In the genomic region with DNA sequence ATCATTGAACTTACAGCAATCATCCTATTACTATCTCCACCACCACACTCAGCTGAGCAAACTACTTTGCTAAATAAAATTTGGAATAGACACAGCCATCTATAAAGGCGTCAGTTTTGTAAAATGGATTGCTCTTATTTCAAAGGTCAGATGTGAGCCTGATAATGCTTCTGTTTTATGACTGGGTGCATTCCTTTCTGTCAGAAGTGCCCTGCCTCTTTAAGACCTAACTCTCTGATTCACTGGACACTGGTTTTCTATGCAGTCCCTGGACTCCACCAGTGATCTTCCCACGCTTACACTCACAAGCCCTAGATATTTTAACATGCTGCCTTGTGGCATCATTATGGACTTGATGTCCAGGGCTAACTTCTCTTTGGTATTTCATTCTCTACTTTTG, we compare ENCODE assay signal across 24 mouse cellular contexts. TPM values are rescaled to one million over a fixed set of nuclear protein-coding genes. Genes with fewer than 3 reads are reported as not detected.
"Had no signal": no experiment of that assay in that cellular context is flagged by ENCODE, and none has a peak within 500 bp of the region (broad histone marks: within the 10 kb centered on the region; RNA-seq: fewer than 3 reads in every experiment).

No protein-coding gene starts in this region.

- H3K27me3 ChIP-seq: neural tube, embryonic 13.5 days; neural tube, embryonic 15.5 days; stomach, embryonic 15.5 days had no signal

- H3K4me3 ChIP-seq: neural tube, embryonic 13.5 days; neural tube, embryonic 15.5 days; stomach, embryonic 15.5 days had no signal

- DNase-seq: retina, postnatal 1 day; right cerebral cortex, adult 18-20 months; right cerebral cortex, postnatal 14 days; right cerebral cortex, postnatal 25 days; right cerebral cortex, postnatal 4 days; spleen, adult 18-20 months; thymus, adult 18-20 months; thymus, adult 2 months; thymus, postnatal 14 days; thymus, postnatal 25 days; thymus, postnatal 36 days; thymus, postnatal 4 days had no signal

- H3K9me3 ChIP-seq: neural tube, embryonic 13.5 days; neural tube, embryonic 15.5 days; stomach, embryonic 15.5 days had no signal

- H3K4me1 ChIP-seq: neural tube, embryonic 13.5 days; neural tube, embryonic 15.5 days; stomach, embryonic 15.5 days had no signal

- H3K4me2 ChIP-seq: neural tube, embryonic 13.5 days; neural tube, embryonic 15.5 days; stomach, embryonic 15.5 days had no signal

- H3K9ac ChIP-seq: neural tube, embryonic 13.5 days; neural tube, embryonic 15.5 days; stomach, embryonic 15.5 days had no signal

- H3K36me3 ChIP-seq: neural tube, embryonic 13.5 days; neural tube, embryonic 15.5 days; stomach, embryonic 15.5 days had no signal

- H3K27ac ChIP-seq: neural tube, embryonic 13.5 days; neural tube, embryonic 15.5 days; stomach, embryonic 15.5 days; stomach, postnatal 0 days had no signal

RNA-seq across cellular contexts. Expression of a gene that starts 11.0 kb away (rescaled TPM):
- polyA plus RNA-seq: neural tube, embryonic 13.5 days; neural tube, embryonic 14.5 days; neural tube, embryonic 15.5 days; small intestine, adult 2 months; stomach, embryonic 16.5 days; testis, adult 2 months; thymus, adult 2 months; thymus, postnatal 0 days; urinary bladder, adult 2 months had no signal

RNA-seq across cellular contexts. Expression of a gene that starts 22.6 kb away (rescaled TPM):
- polyA plus RNA-seq: neural tube, embryonic 13.5 days; neural tube, embryonic 14.5 days; small intestine, adult 2 months; spleen, adult 2 months; stomach, embryonic 14.5 days; testis, adult 2 months had no signal
